Mouse (Mus musculus): Measurements from ENCODE around the gene Cnnm4. TPM values are rescaled to one million over a fixed set of nuclear protein-coding genes. Genes with fewer than 3 reads are reported as not detected.

The Cnnm4 gene
- total and polyA plus RNA-seq, 3 experiments, result 7.8 to 8.5 TPM; not detected in 1

GRCm38 (mm10) chr1:36465641-36466160, 5.7 kb upstream of the Cnnm4 start:
- H3K4me3 ChIP-seq (ENCODE audit: control insufficient read depth in 1 of 2, insufficient read depth in 1 of 2, low read depth in 2 of 2, low read length in 2 of 2), result no peak overlapping the region
- no peak overlapping the region for H3K27ac ChIP-seq (ENCODE audit: control insufficient read depth, low read depth, low read length)
- no peaks in the 10 kb centered on the region for H3K79me2 ChIP-seq (ENCODE audit: control insufficient read depth, insufficient read depth, low read length, poor library complexity)
- DNase-seq (ENCODE audit: low read depth, low spot score), result no peak
- TF ChIP-seq TAL1 (IDR thresholded peaks at IDR 0.05; ENCODE audit: low read length) (no peak), HCFC1 (IDR thresholded peaks at IDR 0.05; ENCODE audit: low read depth, low read length) (no peak), UBTF (IDR thresholded peaks at IDR 0.05; ENCODE audit: borderline replicate concordance, insufficient read depth, low read depth, low read length) (no peak), JUND (IDR thresholded peaks at IDR 0.05; ENCODE audit: low read depth, low read length) (no peak), GATA1 (IDR thresholded peaks at IDR 0.05; ENCODE audit: low read depth, low read length) (no peak), ZC3H11A (IDR thresholded peaks at IDR 0.05; ENCODE audit: low read depth, low read length) (no peak), MAZ (IDR thresholded peaks at IDR 0.05; ENCODE audit: low read depth, low read length) (no peak), RCOR1 (IDR thresholded peaks at IDR 0.05; ENCODE audit: low read depth, low read length) (no peak), NRF1 (IDR thresholded peaks at IDR 0.05; ENCODE audit: insufficient read depth, low read depth, low read length, poor library complexity, severe bottlenecking) (no peak), ZMIZ1 (IDR thresholded peaks at IDR 0.05; ENCODE audit: low read depth, low read length) (no peak), USF2 (IDR thresholded peaks at IDR 0.05; ENCODE audit: borderline replicate concordance in 1 of 2, insufficient read depth in 1 of 2, low read depth in 1 of 2, low read length in 2 of 2) (no peak), MAFK (IDR thresholded peaks at IDR 0.05; ENCODE audit: borderline replicate concordance, low read depth, low read length) (no peak), POLR2A (IDR thresholded peaks at IDR 0.05; ENCODE audit: control insufficient read depth in 1 of 2, insufficient read depth in 1 of 2, low read depth in 1 of 2, low read length in 2 of 2, poor library complexity in 1 of 2) (no peak), GABPA (IDR thresholded peaks at IDR 0.05; ENCODE audit: low read depth, low read length) (no peak)
- H3K9ac ChIP-seq (ENCODE audit: control insufficient read depth, low read depth, low read length, poor library complexity, severe bottlenecking), result no peak overlapping the region
- H3K36me3 ChIP-seq (ENCODE audit: control insufficient read depth in 1 of 2, insufficient read depth in 2 of 2, low read length in 2 of 2), result peaks cover 0 to 9% of the 10 kb centered on the region in 2 experiments; a peak in 2 of 4 replicates
- H3K27me3 ChIP-seq (ENCODE audit: control insufficient read depth in 1 of 2, insufficient read depth in 2 of 2, low read length in 2 of 2), result no peaks in the 10 kb centered on the region
- no peaks in the 10 kb centered on the region for H3K9me3 ChIP-seq (replicated peaks; ENCODE audit: insufficient read depth, low read length)
- H3K4me1 ChIP-seq (ENCODE audit: control insufficient read depth in 1 of 2, insufficient read depth in 2 of 2, low read length in 2 of 2), result peaks cover 0 to 18% of the 10 kb centered on the region in 2 experiments; a peak in 2 of 4 replicates

GRCm38 (mm10) chr1:36467446-36467845, 4.0 kb upstream of the Cnnm4 start:
- peaks cover 0 to 9% of the 10 kb centered on the region in 2 experiments; a peak in 2 of 4 replicates for H3K36me3 ChIP-seq (ENCODE audit: control insufficient read depth in 1 of 2, insufficient read depth in 2 of 2, low read length in 2 of 2)
- peak; percentile 53 for DNase-seq (ENCODE audit: low read depth, low spot score)
- no peak for TF ChIP-seq RCOR1 (IDR thresholded peaks at IDR 0.05; ENCODE audit: low read depth, low read length)
- TF ChIP-seq HCFC1 (IDR thresholded peaks at IDR 0.05; ENCODE audit: low read depth, low read length), result no peak
- TF ChIP-seq MEF2A (IDR thresholded peaks at IDR 0.05; ENCODE audit: extremely low read depth, insufficient replicate concordance, low read depth, low read length, poor library complexity, severe bottlenecking), result no peak
- TF ChIP-seq MAX (IDR thresholded peaks at IDR 0.05; ENCODE audit: low read length), result no peak
- TF ChIP-seq SMC3 (IDR thresholded peaks at IDR 0.05; ENCODE audit: low read depth, low read length), result no peak
- TF ChIP-seq POLR2A (IDR thresholded peaks at IDR 0.05; ENCODE audit: control insufficient read depth in 1 of 2, insufficient read depth in 1 of 2, low read depth in 1 of 2, low read length in 2 of 2, poor library complexity in 1 of 2), result no peak
- no peak for TF ChIP-seq ZNF384 (IDR thresholded peaks at IDR 0.05; ENCODE audit: low read depth, low read length)
- no peak for TF ChIP-seq ZKSCAN1 (IDR thresholded peaks at IDR 0.05; ENCODE audit: low read depth, low read length)
- no peak for TF ChIP-seq NRF1 (IDR thresholded peaks at IDR 0.05; ENCODE audit: insufficient read depth, low read depth, low read length, poor library complexity, severe bottlenecking)
- TF ChIP-seq GABPA (IDR thresholded peaks at IDR 0.05; ENCODE audit: low read depth, low read length), result no peak
- TF ChIP-seq MAFK (IDR thresholded peaks at IDR 0.05; ENCODE audit: borderline replicate concordance, low read depth, low read length), result no peak
- TF ChIP-seq USF2 (IDR thresholded peaks at IDR 0.05; ENCODE audit: borderline replicate concordance in 1 of 2, insufficient read depth in 1 of 2, low read depth in 1 of 2, low read length in 2 of 2), result no peak
- TF ChIP-seq RAD21 (IDR thresholded peaks at IDR 0.05; ENCODE audit: low read depth, low read length), result no peak
- no peak overlapping the region for H3K4me3 ChIP-seq (ENCODE audit: control insufficient read depth in 1 of 2, insufficient read depth in 1 of 2, low read depth in 2 of 2, low read length in 2 of 2)
- H3K27ac ChIP-seq (ENCODE audit: control insufficient read depth, low read depth, low read length), result no peak overlapping the region
- no peaks in the 10 kb centered on the region for H3K9me3 ChIP-seq (replicated peaks; ENCODE audit: insufficient read depth, low read length)
- H3K9ac ChIP-seq (ENCODE audit: control insufficient read depth, low read depth, low read length, poor library complexity, severe bottlenecking), result no peak overlapping the region
- peaks cover 0 to 14% of the 10 kb centered on the region in 2 experiments; a peak in 2 of 4 replicates for H3K4me1 ChIP-seq (ENCODE audit: control insufficient read depth in 1 of 2, insufficient read depth in 2 of 2, low read length in 2 of 2)
- H3K27me3 ChIP-seq (ENCODE audit: control insufficient read depth in 1 of 2, insufficient read depth in 2 of 2, low read length in 2 of 2), result no peaks in the 10 kb centered on the region
- H3K79me2 ChIP-seq (ENCODE audit: control insufficient read depth, insufficient read depth, low read length, poor library complexity), result peaks cover 4% of the 10 kb centered on the region
